Mouse (Mus musculus): Measurements from ENCODE around the gene Aco2.

Gene Aco2

GRCm38 (mm10) chr15:81846755-81847154, 25.4 kb upstream of the Aco2 start:
- DNase-seq: no peak

DNA sequence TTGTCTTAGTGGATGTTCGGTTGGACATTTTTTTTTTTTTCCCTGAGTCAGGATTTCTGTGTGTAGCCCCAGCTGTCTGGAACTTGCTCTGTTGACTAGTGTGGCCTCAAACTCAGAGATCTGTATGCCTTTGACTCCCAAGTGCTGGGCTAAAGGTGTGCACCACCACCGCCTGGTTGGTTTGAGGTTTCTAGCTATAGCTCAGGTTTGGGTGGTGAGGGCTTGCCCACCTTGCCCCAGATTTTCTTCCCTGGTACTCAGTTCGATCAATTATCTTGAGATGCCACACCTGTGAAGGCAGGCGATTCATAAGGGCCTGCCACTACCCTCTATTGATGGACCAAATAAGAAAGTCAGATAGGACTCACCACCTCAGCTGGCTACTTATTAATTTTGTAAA, 24.9 kb upstream of the Aco2 start:
- no peak for DNase-seq

DNA sequence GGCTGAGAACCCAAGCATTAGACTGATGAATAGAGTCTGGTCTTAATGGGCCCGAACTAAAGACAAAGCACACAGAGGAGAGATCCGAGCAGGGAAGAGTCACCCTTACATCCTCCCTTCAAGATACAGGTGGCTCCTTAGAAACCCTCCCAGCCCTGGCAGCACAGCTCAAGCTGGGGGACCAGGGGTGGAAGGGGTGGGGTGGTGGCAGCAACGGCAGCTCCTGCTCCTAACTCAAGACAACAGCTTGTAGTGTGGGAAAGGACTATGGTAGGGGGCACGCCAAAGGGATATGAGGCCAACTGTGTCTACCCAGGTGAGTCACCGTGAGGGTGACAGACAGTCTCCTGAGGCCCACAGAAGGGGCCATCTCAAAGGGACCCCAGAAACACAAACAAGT, 24.2 kb upstream of the Aco2 start:
- no peak for DNase-seq

DNA sequence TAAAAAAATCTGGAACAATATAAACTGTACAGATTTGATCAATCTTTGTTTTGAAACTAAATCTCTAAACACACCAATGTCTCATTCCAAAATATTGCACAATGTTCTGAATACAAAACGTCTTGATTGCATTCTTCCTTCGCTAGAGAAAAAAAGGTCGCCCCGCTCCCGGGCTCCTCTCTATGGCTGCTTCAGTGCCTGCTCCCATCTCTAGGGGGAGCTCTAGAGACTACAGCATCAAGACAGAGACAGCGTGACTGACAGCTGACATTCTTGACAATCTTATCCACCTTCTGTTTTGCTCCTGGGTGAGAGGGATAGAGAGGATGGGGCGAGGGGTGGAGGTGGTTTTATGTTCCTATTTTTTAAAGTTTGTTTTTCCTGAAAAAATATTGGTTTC, 23.8 kb upstream of the Aco2 start:
- DNase-seq: peak; percentile 75 to 79

DNA sequence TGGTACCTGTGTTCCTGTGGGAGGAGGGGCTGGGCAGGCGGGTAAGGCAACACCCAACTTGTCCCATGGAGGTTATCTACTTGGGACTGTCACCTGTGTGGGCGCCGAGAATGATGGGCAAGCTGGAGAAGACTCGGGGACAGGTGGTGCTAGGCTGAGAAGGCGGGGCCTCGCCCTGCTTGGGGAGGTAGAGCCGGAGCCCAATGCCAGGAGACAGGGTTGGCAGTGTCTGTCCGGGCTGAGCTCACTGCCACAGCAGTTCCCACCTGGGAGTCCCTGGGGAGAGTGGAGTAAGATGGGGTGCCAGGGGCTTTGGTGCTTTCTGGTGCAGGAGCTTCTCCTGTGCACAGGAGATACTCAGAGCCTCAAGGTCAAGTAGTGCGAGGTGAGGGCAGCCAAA, 23.0 kb upstream of the Aco2 start:
- no peak for DNase-seq

DNA sequence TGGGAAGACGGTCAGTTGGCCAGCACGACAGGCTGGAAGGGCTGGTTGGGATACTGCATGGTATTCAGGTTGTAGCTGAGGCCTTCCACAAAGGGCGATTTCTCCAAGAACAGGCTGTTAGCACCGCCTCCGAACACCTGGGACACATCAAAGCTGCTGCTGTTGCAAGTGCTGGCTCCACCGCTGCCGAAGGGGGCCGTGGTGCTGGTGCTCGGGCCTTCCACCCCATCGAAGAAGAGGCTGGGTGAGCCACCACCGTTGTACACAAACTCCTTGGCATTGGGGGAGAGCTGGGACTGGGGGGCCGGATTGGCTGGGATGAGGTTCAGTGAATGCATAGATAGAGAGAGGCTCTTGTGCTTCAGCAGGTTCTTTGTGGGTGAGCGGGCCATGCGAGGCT, 21.4 kb upstream of the Aco2 start:
- DNase-seq: no peak

DNA sequence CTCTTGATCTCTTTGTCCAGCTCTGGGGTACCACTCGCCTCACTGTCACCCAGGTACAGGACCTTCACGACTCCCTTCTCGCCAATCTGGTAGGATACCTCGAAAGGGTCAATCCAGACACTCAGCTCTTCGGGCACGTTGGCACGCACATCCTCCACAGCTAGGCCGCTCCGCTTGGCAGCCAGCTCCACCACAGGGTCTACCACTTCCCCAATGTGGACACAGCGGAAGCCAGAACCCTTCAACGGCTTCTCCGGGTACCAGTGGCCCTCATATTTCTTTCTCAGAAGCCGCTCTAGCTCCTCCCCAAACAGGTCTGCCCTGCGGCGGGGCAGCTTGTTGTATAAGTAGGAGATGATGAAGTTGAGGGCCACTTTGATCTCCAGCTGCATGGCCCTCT, 20.7 kb upstream of the Aco2 start:
- no peak for DNase-seq

- DNase-seq: no peak
These were observed 19.6 kb upstream of the Aco2 start for GRCm38 (mm10) chr15:81852411-81853000.

DNA sequence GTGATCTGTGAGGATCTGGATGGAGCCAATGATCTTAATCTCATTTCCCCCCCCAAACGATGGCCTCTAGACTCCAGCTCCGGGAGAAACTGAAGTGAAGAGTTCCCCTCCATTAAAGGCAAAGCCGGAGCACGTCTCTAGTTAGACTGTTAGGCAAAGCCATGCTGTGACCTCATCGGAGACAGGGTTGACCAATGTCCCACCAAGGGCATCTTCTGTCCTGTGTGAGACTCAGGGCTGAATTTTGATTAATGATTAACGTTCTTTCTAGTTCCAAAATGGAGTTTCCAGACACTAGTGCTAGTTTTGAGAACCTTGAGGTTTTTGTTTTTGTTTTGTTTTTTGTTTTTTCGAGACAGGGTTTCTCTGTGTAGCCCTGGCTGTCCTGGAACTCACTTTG, 19.0 kb upstream of the Aco2 start:
- DNase-seq: no peak

DNA sequence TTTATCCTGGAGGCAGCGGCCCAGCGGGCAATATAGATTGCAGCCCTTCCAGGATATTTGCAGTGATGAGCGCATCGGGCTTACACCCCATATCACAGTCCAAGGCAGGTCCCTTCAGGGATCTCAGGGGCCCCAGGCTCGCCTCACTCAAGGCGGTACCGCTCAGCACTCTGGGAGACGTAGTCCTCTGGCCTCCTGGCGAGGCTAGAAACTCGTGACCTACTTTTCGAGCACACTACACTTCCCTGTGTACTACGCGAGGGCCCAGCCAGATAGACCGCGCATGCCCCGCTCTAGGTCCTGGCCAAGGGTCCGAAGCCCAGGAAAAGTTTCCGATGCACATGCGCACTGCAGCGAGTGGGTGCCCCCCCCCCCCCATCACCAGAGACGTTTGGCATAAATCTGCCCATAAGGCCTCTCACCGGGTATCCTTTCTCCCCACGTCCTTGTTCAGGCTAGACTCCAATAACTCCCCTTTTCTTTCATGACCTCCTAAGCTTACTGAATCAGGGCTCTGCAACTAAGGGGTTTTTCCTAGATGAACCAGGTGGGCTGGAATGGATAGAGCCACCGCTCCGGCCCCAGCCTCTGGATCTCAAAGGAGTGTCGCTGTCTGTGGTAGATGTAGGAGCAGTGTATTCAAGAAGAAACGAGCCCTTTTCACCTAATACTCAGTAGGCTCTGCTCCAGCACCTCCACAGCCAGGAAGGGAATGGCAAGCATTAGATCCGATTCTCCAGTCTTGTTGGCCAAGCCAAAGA, 15.9 kb upstream of the Aco2 start:
- peak; percentile 78 to 79 for DNase-seq

GRCm38 (mm10) chr15:81856938-81857723, 15.0 kb upstream of the Aco2 start:
- DNase-seq: peak; percentile 36 to 44

- DNase-seq: no peak
These were observed 14.4 kb upstream of the Aco2 start for GRCm38 (mm10) chr15:81857724-81858116.

DNA sequence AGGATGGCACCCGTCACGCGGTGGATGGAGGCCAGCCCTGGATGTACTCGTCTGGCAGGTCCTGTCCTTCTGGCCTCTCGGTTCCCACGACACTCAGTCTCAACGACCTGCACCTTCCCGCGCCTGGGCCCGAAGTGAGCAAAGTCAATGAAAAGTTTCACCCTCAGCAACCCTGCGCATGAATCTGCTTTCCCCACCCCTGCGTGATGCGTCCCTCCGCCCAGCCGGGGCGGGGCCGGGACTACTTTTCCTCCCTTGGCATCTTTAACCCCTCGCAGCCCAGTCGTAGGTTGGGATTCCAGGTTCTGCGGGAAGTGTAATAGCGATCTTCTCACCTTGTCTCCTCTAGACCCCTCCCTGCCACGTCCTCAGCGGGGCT, 14.0 kb upstream of the Aco2 start:
- DNase-seq: peak; percentile 92 to 93

DNA sequence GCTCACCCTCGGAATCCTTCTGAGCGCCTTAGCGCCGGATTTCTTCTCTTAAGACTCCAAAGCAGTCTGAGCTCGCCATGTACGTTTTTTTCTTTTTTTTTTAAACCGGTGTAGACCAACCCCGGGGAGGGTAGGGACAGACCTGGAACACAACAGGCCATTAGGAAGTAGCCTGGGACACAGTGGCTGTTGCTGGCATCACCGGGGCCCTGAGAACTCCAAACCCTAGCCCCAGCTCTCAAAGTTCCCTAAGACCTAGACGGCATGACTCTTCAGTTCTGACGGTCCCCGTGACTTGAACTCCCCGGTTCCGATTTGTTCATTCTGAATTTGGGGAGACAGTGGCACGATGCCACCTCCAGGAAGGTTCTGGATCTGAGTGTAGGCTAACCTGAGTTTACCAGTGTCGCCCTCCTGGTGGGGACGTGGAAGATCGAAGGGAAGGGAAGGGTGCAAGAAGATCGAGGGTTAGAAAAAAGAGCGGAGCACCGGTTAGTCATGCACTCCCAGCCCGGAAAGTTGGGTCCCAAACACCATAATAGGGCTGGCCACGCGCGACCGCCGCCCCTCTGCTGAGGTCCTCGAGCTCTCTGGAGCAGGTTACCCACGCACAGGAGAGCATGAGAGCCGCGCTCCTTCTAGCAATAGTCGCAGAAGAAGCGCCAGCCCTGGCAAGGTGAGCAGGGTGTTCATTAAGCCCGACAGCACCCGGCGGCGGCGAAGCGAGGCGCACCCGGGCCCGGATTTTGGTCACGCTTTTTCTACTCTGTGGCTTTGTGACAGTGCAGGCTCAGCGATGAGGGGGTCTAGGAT, 13.4 kb upstream of the Aco2 start, which contains the start of gene Tob2:
Gene Tob2, minus strand, starts transcription at position 280 of the 813 bp plus-strand sequence.
- DNase-seq: peak; percentile 73 to 77

- peak; percentile 92 to 94 for DNase-seq
These were observed 12.5 kb upstream of the Aco2 start for GRCm38 (mm10) chr15:81859330-81860255.

DNA sequence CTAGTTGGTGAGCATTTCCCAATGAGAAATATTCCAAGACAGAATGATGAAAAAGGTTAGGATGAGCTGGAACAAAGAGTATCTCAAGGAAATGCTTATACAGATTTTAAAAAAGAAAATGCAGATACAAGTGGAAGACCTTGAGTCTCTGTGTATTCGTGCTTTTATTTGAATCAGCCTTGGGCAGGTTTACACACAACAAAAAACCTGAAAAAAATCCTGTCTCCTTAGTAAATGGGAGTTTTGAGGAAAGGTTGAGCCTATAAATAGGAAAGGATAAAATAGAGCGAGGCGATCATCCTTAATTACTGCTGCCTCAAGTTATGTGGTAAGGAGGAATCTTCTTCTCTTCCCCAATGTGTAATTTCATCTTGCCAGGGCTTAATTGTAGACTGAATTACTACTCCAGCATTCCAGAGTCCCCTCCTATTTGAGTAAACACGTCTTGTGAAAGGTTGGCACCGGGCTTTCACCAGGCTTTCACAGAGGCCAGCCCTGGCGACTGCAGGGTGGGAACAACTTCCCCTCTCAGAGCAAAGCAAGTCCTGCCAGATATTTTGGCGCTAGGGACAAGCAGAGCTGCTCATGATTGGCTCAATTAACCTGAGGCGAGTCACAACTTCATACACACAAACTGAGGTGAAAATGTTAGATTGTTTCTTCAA, 11.5 kb upstream of the Aco2 start:
- DNase-seq: no peak

DNA sequence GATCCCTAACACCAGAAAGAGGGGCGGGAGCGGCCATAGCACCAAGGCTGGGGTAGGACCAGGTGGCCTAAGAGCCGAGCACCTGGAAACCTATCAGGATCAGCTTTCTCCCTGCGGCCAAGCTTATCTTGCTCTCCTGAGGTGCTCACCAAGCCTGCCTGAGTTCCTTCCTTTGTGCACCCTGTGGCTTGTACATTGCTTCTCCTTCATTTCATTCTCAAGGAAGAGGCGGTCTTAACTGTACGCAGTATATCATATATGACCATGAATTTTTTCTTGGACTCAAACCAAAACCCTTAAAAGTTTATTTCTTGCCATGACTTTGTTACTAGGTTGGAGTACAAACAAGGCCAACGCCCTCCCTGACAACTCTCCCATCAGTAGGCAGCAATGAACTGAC, 7.9 kb upstream of the Aco2 start:
- DNase-seq: no peak

DNA sequence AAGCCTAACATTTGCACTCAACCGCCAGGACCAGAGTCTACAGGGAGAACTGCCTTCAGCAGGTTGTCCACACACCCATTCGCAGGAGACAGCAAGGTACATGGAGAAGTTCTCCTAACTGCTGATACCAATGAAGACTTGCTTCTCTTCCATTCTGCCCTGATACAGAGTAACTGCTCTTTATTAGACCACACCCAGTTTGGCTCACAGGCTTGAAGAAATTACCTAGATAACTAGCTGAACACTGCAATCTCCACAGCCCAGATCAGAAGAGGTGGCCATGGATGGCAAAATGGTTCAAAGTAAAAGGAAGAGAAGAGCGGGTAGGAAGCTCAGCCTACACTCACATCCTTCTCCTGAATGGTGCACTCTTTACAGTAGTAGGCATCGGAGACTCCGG, 2.1 kb upstream of the Aco2 start:
- no peak for DNase-seq

- DNase-seq: peak; percentile 84 to 86
These were observed 376 bp upstream of the Aco2 start, which contains the start of gene Phf5a for GRCm38 (mm10) chr15:81871604-81872261. TSS of gene Phf5a (minus strand) at chr15:81871911.

DNA sequence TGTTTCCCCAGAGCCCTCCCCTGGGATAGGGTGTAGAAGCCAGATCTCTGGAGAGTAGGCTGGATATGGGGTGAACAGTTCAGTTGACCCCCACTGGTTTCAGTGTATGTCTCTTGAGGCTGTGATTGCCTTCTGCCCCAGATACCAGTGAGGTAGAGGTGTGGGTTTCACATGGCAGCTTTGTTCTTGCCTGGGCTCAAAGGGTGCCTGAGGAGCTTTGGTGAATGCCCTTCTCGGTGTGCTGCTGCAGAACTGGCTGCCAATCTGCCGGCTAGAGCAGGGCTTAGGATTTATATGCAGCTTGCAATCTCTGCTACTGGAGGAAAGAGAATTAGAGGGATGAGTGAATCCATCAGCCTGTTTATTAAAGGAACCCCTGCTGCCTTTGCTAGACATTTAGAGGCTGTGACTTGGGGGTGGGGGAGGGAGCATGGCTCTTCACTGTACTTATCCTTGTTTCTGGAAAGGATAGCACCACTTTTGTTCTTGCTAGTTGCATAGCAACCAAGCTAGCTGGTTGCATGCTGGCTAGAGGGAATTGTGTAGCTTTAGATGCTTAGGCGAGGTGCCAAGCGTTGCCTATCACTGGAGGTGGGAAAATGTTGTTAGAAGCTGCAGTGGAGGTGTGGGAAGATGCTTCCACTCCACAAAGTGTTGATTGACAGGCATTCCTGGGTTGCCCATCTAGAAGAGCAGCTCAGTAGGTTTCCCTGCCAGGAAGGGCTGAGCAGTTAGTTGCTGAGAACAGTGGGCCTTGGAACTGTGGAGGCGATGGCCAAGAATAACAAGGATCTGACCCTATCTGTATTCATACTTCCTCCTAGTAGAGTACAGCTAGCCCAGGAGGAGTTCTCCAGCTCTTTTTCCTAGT, 7.7 kb downstream of the Aco2 start:
- DNase-seq: no peak
